Mouse (Mus musculus): Measurements from ENCODE around the gene Gm43638. TPM values are rescaled to one million over a fixed set of nuclear protein-coding genes. Genes with fewer than 3 reads are reported as not detected.
"Not testable (repeated sequence)": the region's sequence is repeated elsewhere in the genome, so short reads cannot be mapped to it uniquely, and the experiment has no call there.

Gene Gm43638
- total RNA-seq (2021) = not detected
- long read RNA-seq, experiment 1 = 0 reads
- long read RNA-seq, experiment 2 = 0 reads

GRCm38 (mm10) chr5:87486706-87487105 is at the start of gene Gm43638:
Gene Gm43638 (minus strand): TSS chr5:87486806.
- DNase-seq (ENCODE audit: low spot score in 2 of 2) = not testable (repeated sequence)

GRCm38 (mm10) chr5:87535994-87536644 is 49.5 kb upstream of the Gm43638 start:
- no peak for DNase-seq (ENCODE audit: low spot score in 2 of 2)

- DNase-seq (ENCODE audit: low spot score in 2 of 2) = no peak
These were observed 45.7 kb upstream of the Gm43638 start for GRCm38 (mm10) chr5:87532288-87532687.

GRCm38 (mm10) chr5:87523561-87523960 is 37.0 kb upstream of the Gm43638 start:
- not testable (repeated sequence) for DNase-seq (ENCODE audit: low spot score in 2 of 2)

GRCm38 (mm10) chr5:87505776-87506458 is 19.3 kb upstream of the Gm43638 start:
- DNase-seq (ENCODE audit: low spot score in 2 of 2) = no peak

GRCm38 (mm10) chr5:87502687-87503086 is 16.1 kb upstream of the Gm43638 start:
- DNase-seq (ENCODE audit: low spot score in 2 of 2) = no peak

GRCm38 (mm10) chr5:87499341-87499740 is 12.7 kb upstream of the Gm43638 start:
- no peak for DNase-seq (ENCODE audit: low spot score in 2 of 2)

- DNase-seq (ENCODE audit: low spot score in 2 of 2) = no peak
These were observed 12.3 kb upstream of the Gm43638 start for GRCm38 (mm10) chr5:87498936-87499335.

GRCm38 (mm10) chr5:87490771-87491170 is 4.2 kb upstream of the Gm43638 start, which contains the start of gene Ugt2a1:
Gene Ugt2a1 (minus strand): TSS chr5:87490871.
- DNase-seq (ENCODE audit: low spot score in 2 of 2) = no peak

GRCm38 (mm10) chr5:87482160-87482559 is 4.4 kb downstream of the Gm43638 start, which contains the start of gene Ugt2a2:
Gene Ugt2a2 (minus strand): TSS chr5:87482260.
- DNase-seq (ENCODE audit: low spot score in 2 of 2) = no peak

- DNase-seq (ENCODE audit: low spot score in 2 of 2) = no peak
These were observed 27.8 kb downstream of the Gm43638 start for GRCm38 (mm10) chr5:87458810-87459209.

- DNase-seq (ENCODE audit: low spot score in 2 of 2) = no peak
These were observed 28.9 kb downstream of the Gm43638 start for GRCm38 (mm10) chr5:87457701-87458100.

- DNase-seq (ENCODE audit: low spot score in 2 of 2) = no peak
These were observed 30.3 kb downstream of the Gm43638 start for GRCm38 (mm10) chr5:87456216-87456850.

GRCm38 (mm10) chr5:87455519-87455918 is 31.1 kb downstream of the Gm43638 start:
- no peak for DNase-seq (ENCODE audit: low spot score in 2 of 2)

GRCm38 (mm10) chr5:87452514-87452913 is 34.1 kb downstream of the Gm43638 start:
- DNase-seq (ENCODE audit: low spot score in 2 of 2) = not testable (repeated sequence)

GRCm38 (mm10) chr5:87436264-87436663 is 50.3 kb downstream of the Gm43638 start:
- no peak for DNase-seq (ENCODE audit: low spot score in 2 of 2)

- DNase-seq (ENCODE audit: low spot score in 2 of 2) = no peak
These were observed 60.9 kb downstream of the Gm43638 start for GRCm38 (mm10) chr5:87425676-87426075.

- not testable (repeated sequence) for DNase-seq (ENCODE audit: low spot score in 2 of 2)
These were observed 62.6 kb downstream of the Gm43638 start, which contains the start of gene Ugt2b38 for GRCm38 (mm10) chr5:87424041-87424440. Gene Ugt2b38 (minus strand): TSS chr5:87424203.
